Mouse (Mus musculus): Measurements from ENCODE around the gene Ramac.

Ramac gene

GRCm38 (mm10) chr7:81762180-81763109 is at the start of gene Ramac:
Gene Ramac (plus strand): TSS chr7:81762925.
- DNase-seq (ENCODE audit: low read depth, low spot score): peak; percentile 94

DNA sequence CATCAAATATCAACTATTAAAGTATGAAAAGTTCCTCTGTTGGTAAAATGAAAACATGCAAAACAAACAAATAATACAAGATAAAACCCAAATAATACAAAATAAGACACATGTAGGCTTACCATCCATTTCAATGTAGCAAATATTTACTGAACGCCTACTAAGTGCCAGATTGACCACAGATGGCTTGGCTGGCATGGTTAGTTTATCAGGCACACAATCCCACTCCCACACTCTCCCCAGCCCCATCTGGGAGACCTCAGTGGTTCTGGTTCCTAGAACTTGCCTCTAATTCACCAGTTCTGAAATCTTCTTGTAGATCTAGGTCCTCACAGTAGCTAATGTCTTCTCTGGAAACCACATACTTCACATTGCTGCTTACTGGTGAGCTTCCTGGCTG is 44.1 kb upstream of the Ramac start:
- DNase-seq (ENCODE audit: low read depth, low spot score): no peak

DNA sequence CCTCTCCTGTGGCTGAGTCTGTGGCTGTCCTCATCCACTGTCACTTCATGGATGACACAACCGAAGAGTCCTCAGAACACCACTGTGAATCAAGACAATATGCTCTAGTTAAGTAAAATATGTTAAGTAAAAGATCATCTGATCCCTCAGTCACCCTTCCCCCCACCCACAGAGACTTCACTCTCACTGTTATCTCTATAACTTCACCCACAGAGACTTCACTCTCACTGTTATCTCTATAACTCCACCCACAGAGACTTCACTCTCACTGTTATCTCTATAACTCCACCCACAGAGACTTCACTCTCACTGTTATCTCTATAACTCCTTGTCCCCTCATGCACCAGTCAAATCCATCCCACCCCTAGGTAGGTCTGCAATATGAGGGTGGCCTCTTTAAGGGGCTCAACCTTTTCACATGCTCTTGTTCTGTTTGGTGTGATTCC is 43.5 kb upstream of the Ramac start:
- DNase-seq (ENCODE audit: low read depth, low spot score): no peak

DNA sequence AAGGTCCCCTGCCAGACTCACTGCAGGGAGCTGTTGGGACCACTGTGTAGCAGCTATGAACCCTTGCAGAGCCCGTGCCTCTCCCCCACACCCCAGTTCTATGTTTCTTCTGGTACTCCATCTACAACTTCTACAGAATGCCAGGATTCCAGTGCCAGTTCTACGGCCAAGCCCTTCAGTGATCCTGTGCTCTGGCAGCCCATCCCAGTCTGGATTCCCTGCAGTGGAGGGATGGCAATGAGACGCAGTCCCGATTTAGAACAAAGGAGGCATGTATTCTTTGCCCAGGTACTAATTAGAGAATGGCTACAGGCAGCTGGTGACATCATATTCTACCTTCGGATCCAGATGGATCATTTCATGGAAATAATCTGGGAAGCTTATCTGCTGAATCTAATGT is 41.5 kb upstream of the Ramac start:
- no peak for DNase-seq (ENCODE audit: low read depth, low spot score)

DNA sequence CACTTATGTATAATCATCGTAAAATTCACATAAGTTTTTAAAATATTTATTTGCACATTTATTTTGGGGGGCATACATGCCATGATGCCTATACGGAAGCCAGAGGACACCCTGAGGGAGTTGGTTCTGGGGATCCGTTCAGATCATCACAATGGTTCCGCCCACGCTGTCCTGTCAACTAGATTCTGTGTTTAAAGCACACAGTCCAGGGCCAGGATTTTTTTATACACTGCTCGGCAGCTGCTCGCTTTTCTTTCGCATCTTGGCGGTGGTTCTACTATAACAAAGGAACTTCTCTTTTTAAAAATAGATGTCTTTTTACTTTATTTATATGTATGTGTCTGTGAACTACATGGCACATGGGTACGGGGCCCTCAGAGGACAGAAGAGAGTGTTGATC is 38.9 kb upstream of the Ramac start:
- DNase-seq (ENCODE audit: low read depth, low spot score): no peak

GRCm38 (mm10) chr7:81725986-81726727 is 36.6 kb upstream of the Ramac start:
- DNase-seq (ENCODE audit: low read depth, low spot score): no peak

DNA sequence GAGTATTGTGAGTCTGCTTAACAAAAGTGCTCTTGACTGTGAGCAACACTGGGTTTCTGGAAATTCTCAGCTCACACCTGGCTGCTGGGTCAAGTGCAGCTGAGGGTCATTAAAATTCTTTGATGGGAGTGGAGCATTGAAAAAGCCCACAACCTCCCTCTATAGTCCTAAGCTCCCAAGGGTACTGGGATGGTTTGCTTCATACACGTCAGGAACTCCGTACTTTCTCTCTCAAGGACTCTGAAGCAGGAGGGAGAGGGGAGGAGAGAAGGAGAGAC is 36.1 kb upstream of the Ramac start:
- no peak for DNase-seq (ENCODE audit: low read depth, low spot score)

- DNase-seq (ENCODE audit: low read depth, low spot score): no peak
Measured at GRCm38 (mm10) chr7:81727716-81728115, 35.0 kb upstream of the Ramac start.

GRCm38 (mm10) chr7:81729787-81730186 is 32.9 kb upstream of the Ramac start:
- no peak for DNase-seq (ENCODE audit: low read depth, low spot score)

DNA sequence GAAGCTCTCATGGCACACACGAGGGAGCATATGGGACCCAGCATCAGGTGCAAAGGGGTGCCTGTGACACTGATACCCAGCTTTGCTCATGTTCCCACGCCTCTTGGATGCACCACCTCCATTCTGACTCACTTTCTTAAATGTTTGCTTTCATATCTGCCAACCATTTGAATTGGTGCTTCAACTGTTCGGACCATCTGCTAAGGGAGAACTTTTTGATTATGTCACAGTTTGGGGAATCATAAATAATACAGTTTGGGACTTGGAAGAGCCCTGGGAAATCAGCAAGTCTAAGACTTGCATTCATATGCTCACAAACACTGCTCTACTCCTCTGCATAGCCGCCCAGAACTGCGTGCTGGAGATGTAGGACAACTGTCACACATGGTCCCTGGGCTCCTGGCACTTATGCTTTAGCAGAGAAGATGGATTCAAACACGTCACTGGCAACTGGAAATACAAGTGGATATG is 31.5 kb upstream of the Ramac start:
- DNase-seq (ENCODE audit: low read depth, low spot score): no peak

DNA sequence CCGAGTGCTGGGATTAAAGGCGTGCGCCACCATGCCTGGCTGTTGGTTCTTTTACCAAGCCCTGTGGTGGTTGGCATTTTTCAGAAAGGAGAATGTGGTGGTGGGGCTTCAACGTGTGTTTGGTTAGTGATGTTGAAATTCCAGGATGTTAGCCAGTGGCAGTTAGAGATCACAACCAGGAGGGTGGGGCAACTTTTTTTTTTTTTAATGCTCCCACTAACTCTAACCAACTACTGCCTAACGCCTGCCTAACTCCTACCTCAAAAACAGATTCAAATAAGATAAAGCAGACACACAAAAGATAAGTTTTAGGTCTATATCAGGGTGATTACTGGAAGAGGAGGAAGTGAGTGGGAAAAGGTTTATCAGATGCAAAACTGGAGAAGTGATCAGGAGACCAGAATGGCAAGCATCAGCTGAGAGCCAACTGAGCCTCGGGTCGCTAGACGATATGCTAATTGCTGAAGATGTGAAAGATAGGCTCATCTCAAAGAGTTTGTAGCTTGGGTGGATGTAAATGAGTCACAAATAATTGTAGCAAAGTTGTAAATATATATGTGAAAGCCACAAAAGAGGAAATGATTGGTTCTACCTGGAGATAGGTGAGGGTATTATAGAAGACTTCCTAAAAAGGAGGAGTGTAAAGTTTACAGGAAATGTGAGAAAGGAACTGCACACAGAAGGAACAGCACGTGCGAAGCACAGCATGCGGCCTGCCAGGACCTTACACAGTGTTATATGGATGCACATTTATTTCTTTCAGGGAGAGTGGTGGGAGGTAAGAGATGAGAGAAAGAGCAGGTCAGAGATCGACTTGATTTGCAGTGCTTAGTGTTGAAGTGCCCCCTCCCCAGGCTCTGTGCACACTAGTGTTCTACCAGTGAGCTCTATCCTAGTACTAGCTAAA is 30.3 kb upstream of the Ramac start:
- no peak for DNase-seq (ENCODE audit: low read depth, low spot score)

GRCm38 (mm10) chr7:81735300-81736048 is 27.3 kb upstream of the Ramac start:
- DNase-seq (ENCODE audit: low read depth, low spot score): peak; percentile 24

DNA sequence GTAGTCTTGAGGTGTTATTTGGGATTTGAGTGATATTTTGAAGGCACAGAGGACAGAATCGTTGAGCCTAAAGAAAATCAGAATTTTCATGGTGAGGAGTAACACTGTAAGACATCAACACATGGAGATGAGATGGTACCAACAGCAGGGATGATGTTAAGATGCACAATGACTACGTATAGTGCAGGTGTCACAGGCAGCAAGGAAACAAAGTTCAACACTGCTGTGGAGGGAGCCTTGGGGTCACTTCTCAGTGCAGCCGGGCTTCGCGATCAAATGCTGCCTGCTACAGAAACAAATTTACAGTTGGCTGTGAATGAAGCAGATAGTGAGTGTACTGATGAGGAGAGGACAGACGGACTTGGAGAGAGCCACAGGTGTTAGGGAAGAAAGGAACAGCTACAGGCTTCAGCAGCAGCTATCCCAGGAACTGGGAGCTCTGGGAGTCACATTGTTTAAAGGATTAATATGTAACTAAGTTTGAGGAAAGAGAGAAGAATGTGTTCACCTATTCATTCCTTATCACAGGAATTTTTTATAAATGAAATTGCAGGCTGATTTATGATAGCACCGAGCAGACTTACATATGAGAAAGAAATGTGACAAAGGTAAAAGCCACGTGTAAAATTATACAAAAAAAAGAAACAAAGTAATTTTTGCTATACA is 23.9 kb upstream of the Ramac start:
- no peak for DNase-seq (ENCODE audit: low read depth, low spot score)

DNA sequence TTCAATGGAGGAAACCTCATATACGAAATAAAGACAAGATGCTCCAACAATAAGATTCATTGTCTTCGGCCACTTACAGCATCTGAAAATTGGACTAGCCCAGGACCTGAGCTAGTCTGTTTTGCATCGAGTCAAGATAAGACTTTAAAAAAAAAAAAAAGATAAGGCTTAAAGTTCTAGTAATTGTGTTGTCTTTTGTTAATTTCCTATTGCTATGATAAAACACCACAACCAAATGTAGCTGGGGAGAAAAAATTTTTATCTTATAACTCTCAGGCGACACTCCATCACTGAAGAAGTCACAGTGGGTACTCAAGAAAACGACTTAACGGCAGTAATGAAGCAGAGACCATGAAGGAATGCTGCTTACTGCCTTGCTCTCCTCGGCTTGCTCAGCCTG is 22.7 kb upstream of the Ramac start:
- no peak for DNase-seq (ENCODE audit: low read depth, low spot score)

GRCm38 (mm10) chr7:81744145-81744544 is 18.6 kb upstream of the Ramac start:
- peak; percentile 79 for DNase-seq (ENCODE audit: low read depth, low spot score)

DNA sequence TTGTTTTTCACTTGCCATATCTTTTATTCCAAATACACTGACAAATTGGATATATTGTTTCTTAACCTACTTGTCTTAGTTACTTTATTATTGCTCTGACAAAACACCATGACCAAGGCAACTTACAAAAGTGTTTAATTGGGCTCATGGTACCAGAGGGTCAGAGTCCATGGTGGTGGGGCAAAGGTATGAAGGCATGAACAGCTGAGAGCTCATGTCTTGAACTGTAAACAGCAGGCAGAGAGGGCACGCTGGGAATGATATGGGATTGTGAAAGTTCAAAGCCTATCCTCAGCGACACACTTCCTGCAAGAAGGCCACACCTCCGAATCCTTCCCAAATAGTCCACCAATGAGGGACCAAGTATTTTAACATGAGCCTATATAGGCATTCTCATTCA is 14.8 kb upstream of the Ramac start:
- no peak for DNase-seq (ENCODE audit: low read depth, low spot score)

- peak; percentile 48 for DNase-seq (ENCODE audit: low read depth, low spot score)
Measured at GRCm38 (mm10) chr7:81763110-81763845, 553 bp downstream of the Ramac start.

GRCm38 (mm10) chr7:81772786-81773539 is 10.2 kb downstream of the Ramac start:
- no peak for DNase-seq (ENCODE audit: low read depth, low spot score)

DNA sequence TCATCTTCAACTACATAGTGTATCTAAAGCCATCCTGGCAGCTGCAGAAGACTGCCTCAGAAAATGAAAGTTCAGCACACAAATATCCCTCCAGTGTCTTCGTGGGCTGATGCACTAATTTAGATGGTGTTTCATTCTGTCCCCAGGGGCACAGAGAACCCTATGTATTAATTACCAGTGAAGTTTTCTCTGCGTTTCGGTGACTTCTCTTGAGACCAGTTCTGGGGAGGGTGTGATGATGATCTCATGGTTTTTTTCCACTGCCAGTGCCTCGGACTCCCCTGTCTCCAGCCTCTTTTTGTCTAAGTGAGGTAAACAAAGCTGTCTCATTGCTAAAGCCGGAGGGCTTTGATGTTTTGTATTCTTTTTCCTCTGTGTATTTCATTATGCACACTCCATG is 12.6 kb downstream of the Ramac start:
- DNase-seq (ENCODE audit: low read depth, low spot score): no peak

Data from 3T3-L1 (cell line).